Mouse (Mus musculus) hindbrain, embryonic 12.5 days (tissue): ENCODE measurements at regions not wholly inside any gene's neighbourhood (a gene's known extent, or its start where the extent isn't known, plus 50 kb on each side); places are given as distances from the start of the nearest gene placed in this dataset.

Experiments used
- ATAC-seq: fragments of 200-750 bp; cut with Nextera tagmentation; 2 replicates; pipeline ENCODE4 v1.8.0; 2017; ENCODE audit warnings: moderate TSS enrichment; ENCODE audit not compliant: low FRiP score
- H3K27ac ChIP-seq: fragments of 300-500 bp; sonication (generic); 2 replicates; pipeline ENCODE4 v1.5.1; 2016; ENCODE audit warnings: mild to moderate bottlenecking
- H3K27me3 ChIP-seq: fragments of 300-500 bp; sonication (generic); 2 replicates; pipeline ENCODE4 v1.6.1; 2016; ENCODE audit warnings: mild to moderate bottlenecking
- H3K36me3 ChIP-seq: fragments of 300-500 bp; sonication (generic); 2 replicates; pipeline ENCODE4 v1.6.1; 2016; ENCODE audit warnings: mild to moderate bottlenecking
- H3K4me1 ChIP-seq: fragments of 300-500 bp; sonication (generic); 2 replicates; pipeline ENCODE4 v1.6.1; 2016
- H3K4me2 ChIP-seq: fragments of 300-500 bp; sonication (generic); replicated peaks from 2 replicates; pipeline ENCODE4 v1.6.1; 2016; ENCODE audit warnings: mild to moderate bottlenecking
- H3K4me3 ChIP-seq: fragments of 300-500 bp; sonication (generic); 2 replicates; pipeline ENCODE4 v1.5.1; 2016; ENCODE audit warnings: mild to moderate bottlenecking
- H3K9ac ChIP-seq: fragments of 300-500 bp; sonication (generic); 2 replicates; pipeline ENCODE4 v1.6.1; 2016; ENCODE audit warnings: mild to moderate bottlenecking, moderate library complexity
- H3K9me3 ChIP-seq: fragments of 300-500 bp; sonication (generic); replicated peaks from 2 replicates; pipeline ENCODE4 v1.6.1; 2016; ENCODE audit warnings: mild to moderate bottlenecking
- WGBS: fragments of 180-500 bp; shearing (Covaris S2); methylation state at CpG from one replicate; pipeline ENCODE4 v1.1.7; 2016; 5-methylcytosine and 5-hydroxymethylcytosine counted together

DNA sequence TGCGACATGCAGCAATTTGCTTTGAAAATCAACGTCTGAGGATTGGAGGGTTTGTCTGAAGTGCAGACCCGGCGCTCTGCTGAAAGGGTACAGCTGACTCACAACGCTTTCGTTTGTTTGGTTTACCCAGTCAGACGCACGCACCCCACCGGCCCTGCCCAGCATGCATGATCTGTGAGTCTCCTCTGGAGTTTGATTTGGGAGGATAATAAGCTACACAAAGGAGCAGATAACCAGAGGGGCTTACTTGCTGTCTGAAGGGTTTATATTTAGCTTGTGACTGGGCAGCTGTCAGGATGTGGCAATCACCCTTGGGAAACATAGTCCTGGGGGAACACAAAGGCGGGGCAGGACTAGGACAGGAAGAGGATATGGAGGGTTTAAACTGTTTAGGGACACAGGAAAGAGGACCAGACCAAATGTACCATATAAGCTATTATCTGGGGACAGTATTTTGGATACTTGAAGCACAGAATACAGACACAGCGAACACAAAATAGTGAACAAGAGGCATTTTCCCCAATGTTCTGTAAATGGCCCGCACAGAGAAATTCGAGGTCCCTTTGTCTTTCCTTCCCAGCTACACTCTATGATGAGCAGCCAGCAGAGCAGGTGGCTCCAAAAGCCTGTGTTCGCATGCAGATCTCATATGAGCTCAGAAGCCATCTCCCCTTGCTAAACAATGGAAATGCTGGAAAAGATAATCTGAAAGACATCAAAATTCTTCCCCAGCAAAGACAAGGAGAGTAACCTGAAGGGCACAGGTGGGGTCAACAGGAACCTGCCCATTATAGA lies 81.1 kb downstream of the Pttg1 start:
- H3K4me3 ChIP-seq, result no peak overlapping the region
- H3K27ac ChIP-seq, result no peak overlapping the region
- ATAC-seq, result peak; percentile 51
- H3K9ac ChIP-seq, result no peak overlapping the region
- H3K36me3 ChIP-seq, result no peaks in the 10 kb centered on the region
- no peaks in the 10 kb centered on the region for H3K9me3 ChIP-seq
- H3K4me1 ChIP-seq, result peaks cover 10% of the 10 kb centered on the region
- H3K4me2 ChIP-seq, result no peak overlapping the region
- 37% methylated on average over 14 of the region's 14 CpGs for WGBS
- H3K27me3 ChIP-seq, result no peaks in the 10 kb centered on the region

DNA sequence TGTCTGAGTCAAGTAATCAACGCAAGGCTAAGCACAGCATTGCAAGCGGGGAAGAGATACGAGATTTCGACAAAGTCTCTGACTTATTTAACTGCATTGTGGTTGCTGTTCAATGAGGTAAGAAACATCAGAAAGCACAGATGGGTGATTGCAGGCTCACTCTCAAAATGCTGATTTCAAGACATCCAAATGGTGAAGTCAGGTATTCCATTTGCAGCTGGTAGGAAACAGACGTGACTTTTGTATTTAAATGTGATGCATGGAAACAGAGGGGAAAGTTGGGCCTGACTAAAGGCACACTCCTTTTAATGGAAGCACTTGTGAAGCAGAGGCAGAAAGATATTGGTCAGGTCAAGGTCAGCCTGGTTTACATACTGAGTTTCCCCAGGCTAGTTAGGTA lies 82.5 kb downstream of the Pttg1 start:
- no peak for ATAC-seq
- Histone ChIP-seq H3K9me3 (no peaks in the 10 kb centered on the region), H3K27ac (no peak overlapping the region), H3K4me3 (no peak overlapping the region), H3K27me3 (no peaks in the 10 kb centered on the region), H3K4me1 (peaks cover 10% of the 10 kb centered on the region), H3K36me3 (no peaks in the 10 kb centered on the region), H3K9ac (no peak overlapping the region), H3K4me2 (no peak overlapping the region)
- 87% methylated on average over 5 of the region's 5 CpGs for WGBS

DNA sequence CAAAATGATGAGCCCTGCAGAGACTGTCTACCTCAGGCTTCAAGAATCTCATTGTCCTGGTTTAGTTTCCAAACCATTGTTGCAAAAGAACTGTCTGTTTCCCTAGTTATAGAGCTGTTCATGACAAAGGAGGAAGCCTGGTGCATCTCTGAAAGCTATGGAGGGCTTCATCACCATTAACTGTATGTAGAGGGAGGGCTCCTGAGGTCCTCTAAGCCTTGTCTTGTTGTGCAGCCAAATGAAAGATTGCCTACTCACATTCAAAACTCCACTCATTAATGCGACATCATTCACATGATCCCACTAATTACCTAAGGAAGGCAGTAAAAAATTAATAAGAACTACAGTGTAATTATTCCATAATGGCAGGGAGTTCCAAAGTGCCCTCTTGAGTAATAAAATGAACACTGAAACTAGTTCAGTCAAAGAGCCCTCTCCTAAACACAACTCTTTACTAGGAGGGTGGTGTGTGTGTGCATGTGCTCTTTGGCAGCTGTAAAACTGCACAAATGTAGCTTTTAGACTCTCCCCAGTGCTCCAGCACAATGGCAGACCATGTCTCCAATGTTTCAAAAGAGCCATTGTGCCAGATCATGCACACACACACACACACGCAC lies 87.6 kb downstream of the Pttg1 start:
- Histone ChIP-seq H3K4me2 (no peak overlapping the region), H3K27ac (no peak overlapping the region), H3K36me3 (no peaks in the 10 kb centered on the region), H3K27me3 (no peaks in the 10 kb centered on the region), H3K9me3 (no peaks in the 10 kb centered on the region), H3K4me1 (no peaks in the 10 kb centered on the region), H3K4me3 (no peak overlapping the region), H3K9ac (no peak overlapping the region)
- WGBS, result 92% methylated on average over 2 of the region's 2 CpGs
- ATAC-seq, result no peak

DNA sequence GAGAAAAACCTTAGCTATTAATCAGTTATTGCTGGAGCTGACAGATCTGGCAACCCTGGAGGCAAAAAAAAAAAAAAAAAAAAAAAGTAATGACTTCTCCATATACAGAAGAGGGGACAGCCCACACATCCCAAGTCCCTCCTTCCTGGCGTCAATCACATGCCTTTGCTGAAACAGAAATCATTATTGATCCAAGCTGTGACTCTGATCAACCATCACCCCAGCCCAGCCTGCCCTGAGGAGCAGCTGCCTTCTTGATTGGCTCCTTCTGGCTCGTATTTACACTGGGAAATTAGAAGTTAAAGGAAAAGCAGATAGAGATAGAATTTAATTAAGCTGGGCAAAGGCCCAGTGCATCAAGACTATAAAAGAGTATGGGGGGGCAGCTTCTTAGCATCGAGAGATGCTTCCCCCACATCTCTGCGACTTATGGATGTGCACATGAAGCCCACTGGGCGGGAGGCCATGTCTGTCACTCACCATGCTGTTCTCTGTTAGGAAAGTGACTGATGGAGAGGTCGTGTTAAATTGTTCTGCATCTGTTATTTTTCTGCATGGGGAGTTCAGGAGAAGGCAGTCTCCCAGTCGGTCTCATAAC lies 90.3 kb downstream of the Pttg1 start:
- no peaks in the 10 kb centered on the region for H3K36me3 ChIP-seq
- peak; percentile 57 for ATAC-seq
- H3K4me3 ChIP-seq, result no peak overlapping the region
- 70% methylated on average over 7 of the region's 7 CpGs for WGBS
- no peaks in the 10 kb centered on the region for H3K4me1 ChIP-seq
- H3K4me2 ChIP-seq, result no peak overlapping the region
- H3K9me3 ChIP-seq, result no peaks in the 10 kb centered on the region
- no peak overlapping the region for H3K9ac ChIP-seq
- H3K27me3 ChIP-seq, result no peaks in the 10 kb centered on the region
- no peak overlapping the region for H3K27ac ChIP-seq

DNA sequence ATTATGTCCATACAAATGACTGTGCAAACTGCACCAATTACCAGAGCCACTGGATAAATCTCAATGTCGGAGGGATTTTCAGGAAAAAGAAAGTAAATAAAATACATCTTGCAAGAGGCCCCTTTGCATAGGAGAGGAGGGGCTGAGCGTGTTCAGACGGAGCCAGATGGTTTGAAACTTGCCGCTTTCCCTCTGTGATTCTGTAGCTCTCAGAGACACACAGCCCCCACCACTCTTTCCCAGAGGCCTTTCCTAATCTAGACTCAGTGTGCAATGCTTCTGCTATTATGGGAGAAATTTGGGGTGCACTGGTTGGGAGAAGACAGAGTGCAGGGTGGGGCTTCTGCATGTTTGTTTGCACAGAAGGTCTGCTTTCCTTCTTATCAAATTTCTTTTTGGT lies 92.5 kb downstream of the Pttg1 start:
- 81% methylated on average over 4 of the region's 4 CpGs for WGBS
- no peaks in the 10 kb centered on the region for H3K4me1 ChIP-seq
- no peak for ATAC-seq
- H3K36me3 ChIP-seq, result no peaks in the 10 kb centered on the region
- no peaks in the 10 kb centered on the region for H3K9me3 ChIP-seq
- no peak overlapping the region for H3K4me3 ChIP-seq
- H3K27me3 ChIP-seq, result no peaks in the 10 kb centered on the region
- H3K27ac ChIP-seq, result no peak overlapping the region
- H3K9ac ChIP-seq, result no peak overlapping the region
- no peak overlapping the region for H3K4me2 ChIP-seq

DNA sequence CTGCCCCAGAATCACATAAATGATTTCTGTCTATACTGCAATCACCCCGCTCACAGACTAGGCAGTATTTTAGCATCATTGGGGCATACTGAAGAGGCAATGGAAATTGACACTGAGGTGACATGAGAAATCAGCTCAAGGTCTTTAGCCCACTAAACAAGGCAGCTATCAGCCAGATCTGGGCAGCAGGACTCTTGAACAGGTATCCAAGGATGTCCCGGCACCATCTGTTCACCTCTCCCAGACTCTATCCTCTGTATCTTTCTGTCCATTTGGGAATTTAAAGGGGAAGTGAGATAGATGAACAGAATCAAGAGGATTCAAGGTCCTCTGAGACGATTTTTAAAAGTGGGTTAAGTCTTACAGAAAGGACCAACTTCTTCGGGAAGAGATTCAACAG lies 112.1 kb downstream of the Pttg1 start:
- Histone ChIP-seq H3K36me3 (no peaks in the 10 kb centered on the region), H3K27ac (no peak overlapping the region), H3K4me1 (no peaks in the 10 kb centered on the region), H3K4me2 (no peak overlapping the region), H3K4me3 (no peak overlapping the region), H3K27me3 (no peaks in the 10 kb centered on the region), H3K9ac (no peak overlapping the region), H3K9me3 (no peaks in the 10 kb centered on the region)
- 88% methylated on average over 4 of the region's 4 CpGs for WGBS
- ATAC-seq, result no peak
